Mouse (Mus musculus) heart, postnatal 0 days (tissue): ENCODE results near the gene Chic1.

ENCODE experiments used
- CTCF ChIP-seq: IDR thresholded peaks from 2 replicates; pipeline ENCODE4 v1.5.1; 2016; ENCODE audit warnings: antibody characterized with exemption, control low read depth, low read depth
- EP300 ChIP-seq: IDR thresholded peaks from 2 replicates; pipeline ENCODE4 v1.6.1; 2016; ENCODE audit warnings: antibody characterized with exemption, low read depth

- TF ChIP-seq EP300 = no peak
- no peak for TF ChIP-seq CTCF
These were observed 65.4 kb downstream of the Chic1 start, which contains the start of gene Gm26992 for GRCm38 (mm10) chrX:103421710-103422109.
